Comparison of ENCODE assay signal across 27 mouse cellular contexts in the genomic region with DNA sequence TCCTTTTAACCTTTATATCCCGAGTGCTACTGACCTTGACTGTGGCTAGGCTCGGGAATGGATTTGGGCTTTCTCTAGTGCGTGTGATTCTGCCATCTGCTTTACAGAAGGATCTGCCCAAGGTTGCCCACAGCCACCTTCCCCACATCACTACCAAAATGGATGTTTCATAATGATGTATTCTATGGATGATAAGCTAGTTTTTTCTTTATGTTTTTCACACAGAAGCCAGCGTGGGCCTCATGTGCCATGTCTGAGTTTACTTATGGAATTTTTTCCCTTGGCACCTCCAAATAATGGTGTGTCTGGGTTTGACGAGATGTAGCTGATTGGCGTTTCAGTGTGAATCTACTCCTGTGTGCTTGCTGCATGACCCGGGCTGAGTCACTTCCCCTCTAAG. TPM values are rescaled to one million over a fixed set of nuclear protein-coding genes. Genes with fewer than 3 reads are reported as not detected.
DNase-seq lines count a peak whose midpoint lies in the region; ATAC-seq lines count a peak whose summit lies in the region.
"Had no signal": no experiment of that assay in that cellular context is flagged by ENCODE, and none has a peak within 500 bp of the region (broad histone marks: within the 10 kb centered on the region; RNA-seq: fewer than 3 reads in every experiment).

No protein-coding gene starts in this region.

- H3K4me2 ChIP-seq in forebrain, embryonic 13.5 days = peak overlapping the region; percentile 33; the same call in 1 of the 2 replicates
- no peak overlapping the region for H3K4me2 ChIP-seq in forebrain, embryonic 12.5 days
- H3K4me2 ChIP-seq in hindbrain, embryonic 14.5 days (replicated peaks) = peak overlapping the region; percentile 24; the same call in 1 of the 2 replicates
- no peak overlapping the region for H3K4me2 ChIP-seq in hindbrain, embryonic 11.5 days (replicated peaks; ENCODE audit: low read depth, low read length)
- 0 out of 2 replicates have a peak overlapping the region, but pooled peaks have one; percentile 3 for H3K4me2 ChIP-seq in neural tube, embryonic 15.5 days
- H3K4me2 ChIP-seq: embryonic facial prominence, embryonic 15.5 days; heart, embryonic 11.5 days; kidney, embryonic 15.5 days; limb, embryonic 13.5 days; liver, embryonic 11.5 days; lung, embryonic 15.5 days had no signal

- no peak overlapping the region for H3K9ac ChIP-seq in forebrain, embryonic 13.5 days
- no peak overlapping the region for H3K9ac ChIP-seq in forebrain, embryonic 12.5 days
- no peak overlapping the region for H3K9ac ChIP-seq in hindbrain, embryonic 14.5 days
- no peak overlapping the region for H3K9ac ChIP-seq in hindbrain, embryonic 11.5 days (ENCODE audit: low read depth, low read length)
- no peak overlapping the region for H3K9ac ChIP-seq in neural tube, embryonic 15.5 days (replicated peaks)
- H3K9ac ChIP-seq: embryonic facial prominence, embryonic 15.5 days; hindbrain, embryonic 15.5 days; kidney, embryonic 15.5 days; limb, embryonic 13.5 days; lung, embryonic 15.5 days had no signal

- no peak overlapping the region for H3K4me3 ChIP-seq in forebrain, embryonic 13.5 days
- H3K4me3 ChIP-seq in forebrain, embryonic 12.5 days (replicated peaks) = no peak overlapping the region
- H3K4me3 ChIP-seq in hindbrain, embryonic 14.5 days (replicated peaks; ENCODE audit: low read length) = no peak overlapping the region
- no peak overlapping the region for H3K4me3 ChIP-seq in hindbrain, embryonic 11.5 days (ENCODE audit: low read depth, low read length)
- no peak overlapping the region for H3K4me3 ChIP-seq in neural tube, embryonic 15.5 days (replicated peaks)
- H3K4me3 ChIP-seq: embryonic facial prominence, embryonic 10.5 days; embryonic facial prominence, embryonic 15.5 days; hindbrain, embryonic 15.5 days; kidney, embryonic 15.5 days; limb, embryonic 13.5 days; lung, embryonic 15.5 days; midbrain, embryonic 10.5 days had no signal

- no peak for DNase-seq in hindbrain, embryonic 14.5 days (ENCODE audit: low spot score)
- no peak for DNase-seq in hindbrain, embryonic 11.5 days (ENCODE audit: low spot score)
- peak; percentile 69 for DNase-seq in 416B (ENCODE audit: low read depth)
- DNase-seq in heart, adult 11 months = no peak
- DNase-seq: adrenal gland, postnatal 25 days; cerebellum, adult 2 months; cerebellum, postnatal 14 days; heart, adult 18-20 months; heart, postnatal 36 days; kidney, adult 18-20 months; kidney, postnatal 25 days; right cerebral cortex, adult 18-20 months; spleen, adult 18-20 months; thymus, postnatal 14 days had no signal

- no peaks in the 10 kb centered on the region for H3K36me3 ChIP-seq in forebrain, embryonic 13.5 days (ENCODE audit: poor library complexity, severe bottlenecking)
- H3K36me3 ChIP-seq in forebrain, embryonic 12.5 days (replicated peaks) = no peaks in the 10 kb centered on the region
- H3K36me3 ChIP-seq in hindbrain, embryonic 14.5 days (replicated peaks; ENCODE audit: control insufficient read depth, insufficient read depth) = no peaks in the 10 kb centered on the region
- H3K36me3 ChIP-seq in hindbrain, embryonic 11.5 days (ENCODE audit: control insufficient read depth, insufficient read depth, low read length) = no peaks in the 10 kb centered on the region
- H3K36me3 ChIP-seq in neural tube, embryonic 15.5 days = no peaks in the 10 kb centered on the region
- H3K36me3 ChIP-seq: embryonic facial prominence, embryonic 10.5 days; embryonic facial prominence, embryonic 15.5 days; hindbrain, embryonic 15.5 days; kidney, embryonic 15.5 days; limb, embryonic 13.5 days; lung, embryonic 15.5 days; midbrain, embryonic 10.5 days had no signal

- 36% methylated on average over 7 of the region's 7 CpGs for WGBS in forebrain, embryonic 13.5 days
- WGBS in forebrain, embryonic 12.5 days = 35% methylated on average over 7 of the region's 7 CpGs
- WGBS in hindbrain, embryonic 14.5 days = 41% methylated on average over 7 of the region's 7 CpGs
- 39% methylated on average over 7 of the region's 7 CpGs for WGBS in hindbrain, embryonic 11.5 days
- WGBS in neural tube, embryonic 15.5 days = 52% methylated on average over 7 of the region's 7 CpGs

- peaks cover 67% of the 10 kb centered on the region for H3K4me1 ChIP-seq in forebrain, embryonic 13.5 days
- H3K4me1 ChIP-seq in forebrain, embryonic 12.5 days = peaks cover 61% of the 10 kb centered on the region
- peaks cover 55% of the 10 kb centered on the region for H3K4me1 ChIP-seq in hindbrain, embryonic 14.5 days (replicated peaks; ENCODE audit: control insufficient read depth, insufficient read depth, low read length)
- peaks cover 5% of the 10 kb centered on the region for H3K4me1 ChIP-seq in hindbrain, embryonic 11.5 days (replicated peaks; ENCODE audit: control insufficient read depth, insufficient read depth, low read length)
- peaks cover 71% of the 10 kb centered on the region for H3K4me1 ChIP-seq in neural tube, embryonic 15.5 days
- H3K4me1 ChIP-seq: embryonic facial prominence, embryonic 15.5 days; kidney, embryonic 15.5 days; limb, embryonic 13.5 days; lung, embryonic 15.5 days had no signal

- ATAC-seq in forebrain, embryonic 13.5 days = no peak
- no peak for ATAC-seq in forebrain, embryonic 12.5 days (ENCODE audit: low FRiP score)
- ATAC-seq in hindbrain, embryonic 14.5 days (ENCODE audit: low FRiP score) = no peak
- no peak for ATAC-seq in hindbrain, embryonic 11.5 days (ENCODE audit: low FRiP score)
- ATAC-seq in neural tube, embryonic 15.5 days (ENCODE audit: low FRiP score) = no peak

- H3K27me3 ChIP-seq in forebrain, embryonic 13.5 days = peaks cover 77% of the 10 kb centered on the region
- peaks cover 89% of the 10 kb centered on the region for H3K27me3 ChIP-seq in forebrain, embryonic 12.5 days
- H3K27me3 ChIP-seq in hindbrain, embryonic 14.5 days (ENCODE audit: control insufficient read depth, insufficient read depth, low read length) = peaks cover 45% of the 10 kb centered on the region
- H3K27me3 ChIP-seq in hindbrain, embryonic 11.5 days (ENCODE audit: control insufficient read depth, insufficient read depth, low read length) = peaks cover 27% of the 10 kb centered on the region
- H3K27me3 ChIP-seq in neural tube, embryonic 15.5 days (replicated peaks) = peaks cover 47% of the 10 kb centered on the region

- H3K27ac ChIP-seq in forebrain, embryonic 13.5 days = no peak overlapping the region
- no peak overlapping the region for H3K27ac ChIP-seq in forebrain, embryonic 12.5 days
- no peak overlapping the region for H3K27ac ChIP-seq in hindbrain, embryonic 14.5 days
- H3K27ac ChIP-seq in hindbrain, embryonic 11.5 days (ENCODE audit: low read depth, low read length) = no peak overlapping the region
- no peak overlapping the region for H3K27ac ChIP-seq in neural tube, embryonic 15.5 days (replicated peaks)
- H3K27ac ChIP-seq: embryonic facial prominence, embryonic 10.5 days; embryonic facial prominence, embryonic 15.5 days; hindbrain, embryonic 15.5 days; kidney, embryonic 15.5 days; limb, embryonic 13.5 days; lung, embryonic 15.5 days; midbrain, embryonic 10.5 days had no signal

- no peaks in the 10 kb centered on the region for H3K9me3 ChIP-seq in forebrain, embryonic 13.5 days (replicated peaks)
- no peaks in the 10 kb centered on the region for H3K9me3 ChIP-seq in forebrain, embryonic 12.5 days
- H3K9me3 ChIP-seq in hindbrain, embryonic 14.5 days (ENCODE audit: control insufficient read depth, low read length) = no peaks in the 10 kb centered on the region
- H3K9me3 ChIP-seq in hindbrain, embryonic 11.5 days (ENCODE audit: control insufficient read depth, low read length) = no peaks in the 10 kb centered on the region
- H3K9me3 ChIP-seq in neural tube, embryonic 15.5 days (replicated peaks) = no peaks in the 10 kb centered on the region
- H3K9me3 ChIP-seq: embryonic facial prominence, embryonic 10.5 days; embryonic facial prominence, embryonic 15.5 days; hindbrain, embryonic 15.5 days; kidney, embryonic 15.5 days; limb, embryonic 13.5 days; lung, embryonic 15.5 days; midbrain, embryonic 10.5 days had no signal

RNA-seq across cellular contexts. Expression of a gene that starts 7.0 kb away (rescaled TPM):
- polyA plus RNA-seq in forebrain, embryonic 13.5 days (2015; fragmentation: Nextera tagmentation; extraction: Ambion mirVana) = 4.7 and 4.9 TPM in 2 replicates
- 2.8 and 4.2 TPM in 2 replicates for polyA plus RNA-seq in forebrain, embryonic 12.5 days (2016; fragmentation: Nextera tagmentation; extraction: Ambion mirVana)
- polyA plus RNA-seq in hindbrain, embryonic 14.5 days (2014; fragmentation: Nextera tagmentation; extraction: Ambion mirVana) = 5.9 and 6.0 TPM in 2 replicates
- 2.1 and 2.9 TPM in 2 replicates for polyA plus RNA-seq in hindbrain, embryonic 11.5 days (2014; fragmentation: Nextera tagmentation; extraction: Ambion mirVana)
- polyA plus RNA-seq in neural tube, embryonic 15.5 days (2015; fragmentation: Nextera tagmentation; extraction: Ambion mirVana) = 4.0 and 4.4 TPM in 2 replicates
- polyA plus RNA-seq: liver, embryonic 16.5 days; lung, embryonic 15.5 days had no signal

Comparison
In these comparisons a context has a peak if more than half of its experiments do, and no peak if none do; other contexts are left out.
1. H3K4me2 ChIP-seq: peak in forebrain, embryonic 13.5 days (single experiment), hindbrain, embryonic 14.5 days (single experiment) and neural tube, embryonic 15.5 days (single experiment); none in forebrain, embryonic 12.5 days (single experiment) and hindbrain, embryonic 11.5 days (single experiment).